Mouse (Mus musculus) G1E (cell line): Measurements from ENCODE around the gene Wipf3.

Experiments used
- CTCF ChIP-seq: IDR thresholded peaks from 2 replicates; pipeline ENCODE4 v1.5.1; 2012; ENCODE audit warnings: low read depth, low read length, inconsistent platforms, mixed read lengths
- GATA1 ChIP-seq: IDR thresholded peaks from 2 replicates; pipeline ENCODE4 v1.6.1; 2012; ENCODE audit warnings: borderline replicate concordance, low read length, inconsistent platforms, mixed read lengths
- POLR2AphosphoS5 ChIP-seq: IDR thresholded peaks from 2 replicates; pipeline ENCODE4 v1.6.1; 2012; ENCODE audit warnings: low read depth, low read length, inconsistent platforms; ENCODE audit not compliant: insufficient replicate concordance
- TAL1 ChIP-seq: conservative IDR thresholded peaks from 2 replicates; pipeline ENCODE4 v1.6.1; 2012; ENCODE audit warnings: low read depth, low read length, inconsistent platforms, mixed read lengths

DNA sequence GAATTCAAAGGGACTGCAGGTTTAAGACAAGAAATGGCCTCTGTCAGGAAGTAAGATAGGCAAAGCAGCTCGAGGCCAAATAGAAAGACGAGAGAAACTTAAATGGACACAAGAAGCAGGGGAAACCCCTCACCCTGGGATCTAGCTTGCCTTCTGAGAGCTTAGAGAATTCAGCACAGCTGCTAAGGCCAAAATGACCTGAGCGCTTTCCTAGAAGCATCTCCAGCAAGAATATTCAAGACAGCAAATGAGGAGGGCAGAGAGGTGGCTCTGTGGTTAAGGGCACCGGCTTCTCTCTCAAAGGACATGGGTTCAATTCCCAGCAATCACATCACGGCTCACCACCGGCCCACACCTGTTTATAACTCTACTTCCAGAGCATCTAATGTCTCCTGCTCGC, 107.7 kb downstream of the Wipf3 start:
- TF ChIP-seq CTCF (no peak), GATA1 (no peak), TAL1 (no peak), POLR2AphosphoS5 (no peak)
